In the genomic region with DNA sequence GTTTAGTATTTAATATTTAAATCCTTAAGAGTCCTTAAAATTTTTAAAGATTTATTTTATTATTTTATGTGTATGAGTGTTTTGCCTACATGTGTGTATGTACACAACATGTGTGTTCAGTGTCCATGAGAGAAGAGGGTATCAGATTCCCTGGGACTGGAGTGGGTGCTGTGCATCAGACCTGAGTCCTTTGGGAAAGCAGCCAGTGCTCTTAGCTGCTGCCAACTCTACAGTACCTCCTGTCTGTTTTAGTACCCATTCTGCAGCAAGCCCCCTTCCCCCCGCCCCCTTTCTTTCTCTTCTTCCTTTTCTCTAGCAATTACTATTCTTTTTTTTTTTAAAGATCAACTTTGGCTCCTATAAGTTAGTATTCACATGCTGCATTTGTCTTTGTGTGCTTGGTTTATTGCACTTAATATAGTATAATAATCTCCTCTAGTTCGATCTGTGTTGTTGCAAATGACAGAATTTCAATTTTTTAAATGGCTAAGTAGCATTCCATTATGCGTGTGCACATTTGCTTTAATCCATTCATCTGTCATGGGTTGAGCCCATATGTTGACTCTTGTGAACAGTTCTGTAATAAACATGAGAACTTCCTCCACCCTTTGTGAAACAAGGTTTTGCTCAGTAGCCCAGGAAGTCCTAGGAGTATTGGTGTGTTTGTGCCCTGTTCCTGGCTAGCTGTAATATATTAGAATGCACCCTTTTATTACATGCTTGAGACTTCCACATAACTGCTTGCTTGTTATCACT, we compare ENCODE assay signal across 27 mouse cellular contexts. TPM values are rescaled to one million over a fixed set of nuclear protein-coding genes. Genes with fewer than 3 reads are reported as not detected.
DNase-seq lines count a peak whose midpoint lies in the region; ATAC-seq lines count a peak whose summit lies in the region.
"Had no signal": no experiment of that assay in that cellular context is flagged by ENCODE, and none has a peak within 500 bp of the region (broad histone marks: within the 10 kb centered on the region; RNA-seq: fewer than 3 reads in every experiment).

No protein-coding gene starts in this region.

- ATAC-seq in forebrain, embryonic 14.5 days = peak; percentile 34; the same call in 1 of the 2 replicates
- ATAC-seq in forebrain, embryonic 12.5 days (ENCODE audit: low FRiP score) = no peak
- ATAC-seq in embryonic facial prominence, embryonic 13.5 days (ENCODE audit: insufficient number of reproducible peaks, insufficient read depth, low FRiP score, low TSS enrichment, low read depth) = no peak
- ATAC-seq in forebrain, embryonic 16.5 days = 0 out of 2 replicates have a peak, but pooled peaks have one; percentile 58
- ATAC-seq in megakaryocyte-erythroid progenitor cell, adult 5-6 weeks (replicated peaks; ENCODE audit: low FRiP score, low TSS enrichment, poor library complexity, severe bottlenecking) = no peak
- ATAC-seq: hindbrain, postnatal 0 days; intestine, embryonic 15.5 days; liver, embryonic 12.5 days; liver, postnatal 0 days had no signal

- peak overlapping the region; percentile 63 for H3K27ac ChIP-seq in forebrain, embryonic 14.5 days (ENCODE audit: low read depth, low read length)
- H3K27ac ChIP-seq in forebrain, embryonic 12.5 days = no peak overlapping the region
- peak overlapping the region; percentile 69; the same call in 1 of the 2 replicates for H3K27ac ChIP-seq in embryonic facial prominence, embryonic 13.5 days
- peak overlapping the region; percentile 64 for H3K27ac ChIP-seq in forebrain, embryonic 16.5 days (ENCODE audit: low read length)
- H3K27ac ChIP-seq: gastrocnemius, adult 2 months; hindbrain, embryonic 10.5 days; hindbrain, postnatal 0 days; intestine, embryonic 15.5 days; kidney, postnatal 0 days; left cerebral cortex, adult 2 months; limb, embryonic 13.5 days; liver, embryonic 12.5 days; stomach, embryonic 15.5 days had no signal

- no peaks in the 10 kb centered on the region for H3K36me3 ChIP-seq in forebrain, embryonic 14.5 days (ENCODE audit: control insufficient read depth, insufficient read depth, low read length)
- peaks cover 2% of the 10 kb centered on the region; the same call in 1 of the 2 replicates for H3K36me3 ChIP-seq in forebrain, embryonic 12.5 days (replicated peaks)
- no peaks in the 10 kb centered on the region; the same call in 1 of the 2 replicates for H3K36me3 ChIP-seq in embryonic facial prominence, embryonic 13.5 days
- no peaks in the 10 kb centered on the region for H3K36me3 ChIP-seq in forebrain, embryonic 16.5 days (ENCODE audit: control insufficient read depth, insufficient read depth)
- H3K36me3 ChIP-seq: intestine, embryonic 15.5 days; liver, embryonic 12.5 days; stomach, embryonic 15.5 days had no signal

- DNase-seq in forebrain, embryonic 14.5 days (ENCODE audit: low spot score) = peak; percentile 51
- DNase-seq in layer of hippocampus, adult 9-11 months = peak; percentile 27
- DNase-seq in layer of hippocampus, postnatal 25 days (ENCODE audit: extremely low spot score in 1 of 2, low spot score in 1 of 2) = no peak
- DNase-seq: adrenal gland, postnatal 36 days; cerebellum, adult 8-10 months; cerebellum, postnatal 36 days; gastrocnemius, adult 2 months; heart, postnatal 14 days; kidney, adult 8-10 months; kidney, postnatal 4 days; liver, postnatal 0 days; lung, postnatal 36 days; midbrain, embryonic 14.5 days; right cerebral cortex, postnatal 25 days; thymus, postnatal 14 days had no signal

- WGBS in forebrain, embryonic 14.5 days = 75% methylated on average over 3 of the region's 3 CpGs
- 87% methylated on average over 3 of the region's 3 CpGs for WGBS in forebrain, embryonic 12.5 days
- WGBS in embryonic facial prominence, embryonic 13.5 days = 69% methylated on average over 3 of the region's 3 CpGs
- 44% methylated on average over 3 of the region's 3 CpGs for WGBS in forebrain, embryonic 16.5 days

- H3K9ac ChIP-seq in forebrain, embryonic 14.5 days (ENCODE audit: low read length) = no peak overlapping the region
- no peak overlapping the region for H3K9ac ChIP-seq in forebrain, embryonic 12.5 days
- no peak overlapping the region for H3K9ac ChIP-seq in embryonic facial prominence, embryonic 13.5 days
- H3K9ac ChIP-seq in forebrain, embryonic 16.5 days (replicated peaks; ENCODE audit: low read depth, low read length) = no peak overlapping the region
- H3K9ac ChIP-seq: intestine, embryonic 15.5 days; limb, embryonic 13.5 days; liver, embryonic 12.5 days; liver, postnatal 0 days; stomach, embryonic 15.5 days had no signal

- H3K4me1 ChIP-seq in forebrain, embryonic 14.5 days (ENCODE audit: control insufficient read depth, insufficient read depth, low read length) = no peaks in the 10 kb centered on the region; the same call in 1 of the 2 replicates
- peaks cover 3% of the 10 kb centered on the region; the same call in 1 of the 2 replicates for H3K4me1 ChIP-seq in forebrain, embryonic 12.5 days
- H3K4me1 ChIP-seq in embryonic facial prominence, embryonic 13.5 days = peaks cover 28% of the 10 kb centered on the region
- H3K4me1 ChIP-seq in forebrain, embryonic 16.5 days (replicated peaks; ENCODE audit: control insufficient read depth, insufficient read depth, low read length) = peaks cover 14% of the 10 kb centered on the region
- H3K4me1 ChIP-seq: hindbrain, embryonic 10.5 days; intestine, embryonic 15.5 days; stomach, embryonic 15.5 days had no signal

- H3K4me2 ChIP-seq in forebrain, embryonic 14.5 days (ENCODE audit: low read length) = no peak overlapping the region
- H3K4me2 ChIP-seq in forebrain, embryonic 12.5 days = no peak overlapping the region
- H3K4me2 ChIP-seq in embryonic facial prominence, embryonic 13.5 days = no peak overlapping the region
- no peak overlapping the region for H3K4me2 ChIP-seq in forebrain, embryonic 16.5 days (ENCODE audit: low read length)
- H3K4me2 ChIP-seq: intestine, embryonic 15.5 days; limb, embryonic 13.5 days; liver, embryonic 12.5 days; stomach, embryonic 15.5 days had no signal

- H3K9me3 ChIP-seq in forebrain, embryonic 14.5 days (replicated peaks; ENCODE audit: control insufficient read depth, low read length) = no peaks in the 10 kb centered on the region
- no peaks in the 10 kb centered on the region for H3K9me3 ChIP-seq in forebrain, embryonic 12.5 days
- H3K9me3 ChIP-seq in embryonic facial prominence, embryonic 13.5 days = no peaks in the 10 kb centered on the region; the same call in 1 of the 2 replicates
- H3K9me3 ChIP-seq in forebrain, embryonic 16.5 days (ENCODE audit: control insufficient read depth, low read length) = no peaks in the 10 kb centered on the region
- H3K9me3 ChIP-seq: intestine, embryonic 15.5 days; limb, embryonic 13.5 days; liver, embryonic 12.5 days; stomach, embryonic 15.5 days had no signal

- H3K4me3 ChIP-seq in forebrain, embryonic 14.5 days (ENCODE audit: low read depth, low read length) = no peak overlapping the region
- no peak overlapping the region for H3K4me3 ChIP-seq in forebrain, embryonic 12.5 days (replicated peaks)
- H3K4me3 ChIP-seq in embryonic facial prominence, embryonic 13.5 days = no peak overlapping the region
- no peak overlapping the region for H3K4me3 ChIP-seq in forebrain, embryonic 16.5 days (replicated peaks; ENCODE audit: low read length)
- H3K4me3 ChIP-seq: gastrocnemius, adult 2 months; hindbrain, embryonic 10.5 days; intestine, embryonic 15.5 days; left cerebral cortex, adult 2 months; limb, embryonic 13.5 days; liver, embryonic 12.5 days; stomach, embryonic 15.5 days had no signal

- H3K27me3 ChIP-seq in forebrain, embryonic 14.5 days (replicated peaks; ENCODE audit: control insufficient read depth, insufficient read depth, low read length) = no peaks in the 10 kb centered on the region
- H3K27me3 ChIP-seq in forebrain, embryonic 12.5 days = no peaks in the 10 kb centered on the region
- no peaks in the 10 kb centered on the region for H3K27me3 ChIP-seq in embryonic facial prominence, embryonic 13.5 days
- no peaks in the 10 kb centered on the region for H3K27me3 ChIP-seq in forebrain, embryonic 16.5 days (replicated peaks; ENCODE audit: control insufficient read depth, insufficient read depth, low read length)
- H3K27me3 ChIP-seq: intestine, embryonic 15.5 days; limb, embryonic 13.5 days; liver, embryonic 12.5 days; stomach, embryonic 15.5 days had no signal

RNA-seq across cellular contexts. Expression of a gene that starts 43.8 kb away (rescaled TPM):
- polyA plus RNA-seq in forebrain, embryonic 14.5 days (2014; fragmentation: Nextera tagmentation; extraction: Ambion mirVana) = 21.2 and 25.1 TPM in 2 replicates
- 41.5 and 44.4 TPM in 2 replicates for polyA plus RNA-seq in forebrain, embryonic 12.5 days (2016; fragmentation: Nextera tagmentation; extraction: Ambion mirVana)
- total RNA-seq in layer of hippocampus, postnatal 25 days (2021) = 100 to 1,000 TPM; 106 to 134 TPM
- polyA plus RNA-seq in embryonic facial prominence, embryonic 13.5 days (2015; fragmentation: Nextera tagmentation; extraction: Ambion mirVana) = 23.3 and 26.3 TPM in 2 replicates
- 25.2 and 34.5 TPM in 2 replicates for polyA plus RNA-seq in forebrain, embryonic 16.5 days (2015; fragmentation: Nextera tagmentation; extraction: Ambion mirVana)
- 36.1 and 47.6 TPM in 2 replicates for total RNA-seq in megakaryocyte-erythroid progenitor cell, adult 5-6 weeks (2014; fragmentation: Nextera tagmentation)
- total RNA-seq in megakaryocyte-erythroid progenitor cell, adult 5-6 weeks (2017) = 7.7 and 17.1 TPM in 2 replicates

Comparison
In these comparisons a context has a peak if more than half of its experiments do, and no peak if none do; other contexts are left out.
1. ATAC-seq: peak in forebrain, embryonic 14.5 days (single experiment) and forebrain, embryonic 16.5 days (single experiment); none in forebrain, embryonic 12.5 days (single experiment), embryonic facial prominence, embryonic 13.5 days (single experiment) and megakaryocyte-erythroid progenitor cell, adult 5-6 weeks (single experiment).
2. DNase-seq: peak in forebrain, embryonic 14.5 days (single experiment) and layer of hippocampus, adult 9-11 months (single experiment); none in layer of hippocampus, postnatal 25 days (0 of 2).